Mouse (Mus musculus) E14TG2a.4 (cell line): ENCODE measurements around the gene Gstm2.

Experiments used
- CTCF ChIP-seq: conservative IDR thresholded peaks from 2 replicates; pipeline ENCODE4 v1.5.1; 2014; ENCODE audit warnings: low read length
- NANOG ChIP-seq: IDR thresholded peaks from 2 replicates; pipeline ENCODE4 v1.6.1; 2014; ENCODE audit warnings: borderline replicate concordance, low read length, mixed read lengths

DNA sequence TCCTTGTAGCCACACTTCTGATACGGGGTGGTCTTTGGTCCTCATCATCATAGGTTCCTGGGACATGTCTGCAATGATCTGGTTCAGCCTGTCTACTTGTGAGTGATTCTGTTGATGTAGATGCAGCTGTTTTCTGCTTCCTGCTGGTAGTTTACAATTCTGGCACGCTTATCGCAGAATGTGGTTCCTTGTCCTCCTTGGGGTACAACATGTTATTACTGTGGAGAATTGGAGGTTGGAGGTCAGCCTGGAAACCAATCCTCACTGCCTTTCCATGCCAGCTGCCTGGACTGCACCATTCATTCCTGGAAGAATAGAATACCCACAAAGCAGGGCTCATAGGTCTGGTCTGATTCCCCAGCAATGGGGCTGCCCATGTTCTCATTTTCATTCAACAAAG is 13.2 kb upstream of the Gstm2 start:
- TF ChIP-seq CTCF (no peak), NANOG (no peak)
